Mouse (Mus musculus) urinary bladder, adult 2 months (tissue): ENCODE measurements around the gene Aagab. TPM values are rescaled to one million over a fixed set of nuclear protein-coding genes. Genes with fewer than 3 reads are reported as not detected.

Source experiments
- DNase-seq: peaks from one replicate; pipeline ENCODE4 v3.0.0; 2022; ENCODE audit warnings: low spot score
- polyA plus RNA-seq: library from polyadenylated mRNA; depleted of rRNA; stranded (reverse); fragments of >200 nt; gene quantifications from 2 replicates; pipeline ENCODE4 v1.2.3, GENCODE M21; 2012; rRNA removed

Aagab gene
- polyA plus RNA-seq, 1 experiment = 19.3 TPM

GRCm38 (mm10) chr9:63672797-63673493, 70.5 kb downstream of the Aagab start:
- no peak for DNase-seq

- DNase-seq = no peak
Observed at GRCm38 (mm10) chr9:63673494-63673805, 71.0 kb downstream of the Aagab start.

DNA sequence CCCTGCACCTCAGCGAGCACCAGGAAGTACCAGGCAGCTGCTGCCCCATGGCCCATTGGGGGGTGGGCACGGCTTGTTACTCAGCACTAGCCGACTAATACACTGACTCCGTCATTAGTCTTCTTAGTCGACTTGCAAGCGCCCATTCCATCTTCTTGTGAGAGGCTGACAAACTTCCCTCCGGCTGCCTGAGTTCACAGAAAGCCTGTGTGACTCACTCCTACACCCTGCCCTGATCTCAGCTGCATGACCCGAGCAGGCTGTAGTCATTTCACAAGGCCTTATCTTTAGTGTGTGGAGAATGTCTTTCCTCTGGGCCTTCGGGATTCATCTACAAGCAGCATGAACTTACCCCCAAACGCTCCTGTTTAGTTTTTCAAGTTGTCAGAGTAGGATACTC, 72.2 kb downstream of the Aagab start:
- DNase-seq = no peak

DNA sequence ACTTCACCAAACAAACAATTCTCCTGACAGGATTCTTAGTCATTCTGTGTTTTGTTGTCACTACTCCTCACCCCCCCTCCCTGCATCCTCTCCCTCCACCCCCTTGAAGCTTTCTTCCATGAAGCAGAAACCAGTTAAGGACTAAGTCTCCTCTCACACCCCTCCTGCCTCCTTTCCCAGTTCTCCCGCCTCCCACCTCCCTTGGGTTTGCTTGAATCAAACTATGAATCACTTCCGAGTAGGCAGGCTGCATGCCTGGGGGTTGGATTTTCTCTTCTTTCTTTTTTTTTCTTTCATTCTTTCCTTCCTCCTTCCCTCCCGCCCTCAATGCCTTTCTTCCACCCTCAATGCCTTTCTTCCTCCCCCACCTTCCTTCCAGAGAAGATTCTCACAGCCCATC, 75.2 kb downstream of the Aagab start:
- no peak for DNase-seq

DNA sequence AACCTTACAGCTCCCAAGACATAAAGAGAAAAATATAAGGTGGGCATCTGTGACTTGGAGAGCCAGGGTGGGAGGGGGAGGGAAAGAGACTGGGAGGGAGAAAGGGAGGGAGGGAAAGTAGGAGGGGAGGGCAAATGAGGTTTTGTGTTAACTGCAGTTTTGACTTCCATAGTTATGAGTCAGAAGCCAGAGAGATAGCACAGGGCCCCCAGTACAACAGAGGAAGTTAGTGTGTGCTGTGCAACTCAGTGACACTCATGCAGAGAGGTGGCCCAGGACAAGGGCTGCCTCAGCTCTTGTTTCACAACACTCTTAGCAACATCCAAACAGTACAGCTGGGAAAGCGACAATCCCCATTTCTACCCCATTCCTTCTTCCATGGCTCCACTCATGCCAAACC, 75.6 kb downstream of the Aagab start:
- DNase-seq = no peak

DNA sequence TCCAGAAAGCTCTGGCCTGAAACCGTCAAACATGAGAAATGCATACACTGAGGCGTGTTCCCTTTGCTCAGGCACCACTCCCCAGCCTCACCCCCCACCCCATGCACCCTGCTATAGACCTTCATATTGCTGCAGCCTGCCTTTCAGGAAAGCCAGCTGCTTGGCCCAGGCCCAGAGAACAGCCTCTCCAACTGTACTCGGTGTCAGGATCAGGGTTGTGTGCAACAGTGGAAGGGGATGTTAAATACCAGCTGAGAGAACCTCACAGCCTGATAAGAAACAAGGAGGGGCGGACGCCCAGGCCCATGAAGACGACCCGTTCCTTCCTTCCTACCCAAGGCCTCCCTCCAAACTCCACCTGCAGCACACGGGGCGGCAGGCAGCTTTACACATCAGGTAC, 79.8 kb downstream of the Aagab start:
- no peak for DNase-seq

DNA sequence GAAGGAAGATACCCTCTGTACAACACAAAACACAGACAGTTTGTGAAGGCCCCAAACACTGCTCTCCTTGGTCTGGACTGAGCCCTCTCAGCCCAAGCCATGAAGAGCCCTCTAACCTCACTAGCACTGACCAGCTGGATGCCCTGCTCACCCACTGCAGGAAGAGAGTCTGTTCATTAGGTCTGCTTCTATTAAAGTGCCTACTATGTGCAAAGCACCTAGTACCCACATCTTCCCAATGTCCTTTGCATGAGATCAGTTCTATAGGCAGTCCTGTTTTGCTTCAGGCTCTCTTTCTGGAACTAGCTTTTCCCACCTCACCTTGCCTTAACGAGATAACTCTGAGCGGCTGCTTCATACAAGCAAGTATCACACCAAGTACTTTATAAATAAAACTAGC, 80.5 kb downstream of the Aagab start:
- DNase-seq = no peak

DNA sequence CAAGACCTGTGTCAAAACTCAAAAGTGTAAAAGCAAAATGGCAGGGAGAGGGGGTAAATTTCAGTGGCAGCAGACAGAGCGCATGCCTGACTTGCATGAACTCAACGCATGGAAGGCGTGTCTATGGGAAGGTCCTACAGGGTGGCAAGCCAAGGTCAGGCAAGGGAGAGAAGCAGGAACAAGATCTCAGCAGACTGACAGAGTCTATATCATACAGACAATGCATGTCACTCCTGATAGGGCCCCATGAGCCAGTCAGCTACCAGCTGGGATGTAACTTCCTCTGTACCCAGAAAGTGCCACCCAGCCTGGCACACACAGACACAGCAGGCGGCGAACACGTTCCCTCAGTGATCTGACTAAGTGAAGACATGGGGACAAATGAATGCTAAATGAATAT, 81.8 kb downstream of the Aagab start:
- DNase-seq = no peak

DNA sequence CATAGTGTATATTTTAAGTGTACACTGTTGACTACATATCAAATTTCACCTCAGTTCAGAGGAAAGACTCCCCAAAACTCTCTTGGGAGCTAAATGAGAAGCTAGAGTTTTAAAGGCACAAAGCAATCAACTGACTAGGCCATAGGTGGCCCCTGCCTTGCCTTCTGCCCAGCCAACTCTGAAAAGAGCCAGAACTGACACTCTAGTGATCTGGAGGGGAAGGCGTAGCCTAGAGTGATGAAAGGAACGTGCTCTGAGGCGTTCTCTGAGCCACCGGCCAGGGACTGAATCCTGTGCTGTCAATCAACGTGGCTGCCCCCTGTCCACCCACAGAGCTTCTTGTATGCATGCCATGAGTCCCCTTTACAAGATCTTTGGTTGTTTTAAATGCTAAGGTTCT, 82.9 kb downstream of the Aagab start:
- no peak for DNase-seq

DNA sequence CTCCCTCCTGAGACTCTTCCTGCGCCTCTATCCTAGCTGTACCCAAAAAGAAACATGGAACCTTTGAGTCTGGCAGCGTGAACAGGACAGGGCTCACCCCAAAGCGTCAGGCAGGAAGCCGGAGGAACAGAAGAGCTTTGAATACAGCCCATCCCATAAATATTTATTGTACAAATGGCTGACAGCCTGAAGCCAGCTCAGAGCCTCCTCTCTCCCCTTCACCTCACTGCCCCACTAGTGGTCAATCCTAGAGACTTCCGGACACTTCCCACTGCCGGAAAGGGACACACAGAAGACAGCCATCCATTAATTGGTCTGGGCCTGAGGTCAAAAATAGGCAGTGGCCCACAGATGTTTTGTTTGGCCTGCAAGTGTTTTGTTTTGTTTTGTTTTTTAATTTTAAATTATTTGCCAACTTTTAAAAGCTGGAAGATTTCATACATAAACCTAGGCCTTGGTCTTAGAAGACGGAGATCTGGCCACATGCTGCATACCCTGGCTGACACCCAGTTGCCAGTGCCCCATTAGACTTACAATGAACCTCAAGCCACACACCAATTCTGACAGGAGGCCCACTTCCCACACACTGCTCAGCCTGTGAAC, 85.1 kb downstream of the Aagab start:
- no peak for DNase-seq

DNA sequence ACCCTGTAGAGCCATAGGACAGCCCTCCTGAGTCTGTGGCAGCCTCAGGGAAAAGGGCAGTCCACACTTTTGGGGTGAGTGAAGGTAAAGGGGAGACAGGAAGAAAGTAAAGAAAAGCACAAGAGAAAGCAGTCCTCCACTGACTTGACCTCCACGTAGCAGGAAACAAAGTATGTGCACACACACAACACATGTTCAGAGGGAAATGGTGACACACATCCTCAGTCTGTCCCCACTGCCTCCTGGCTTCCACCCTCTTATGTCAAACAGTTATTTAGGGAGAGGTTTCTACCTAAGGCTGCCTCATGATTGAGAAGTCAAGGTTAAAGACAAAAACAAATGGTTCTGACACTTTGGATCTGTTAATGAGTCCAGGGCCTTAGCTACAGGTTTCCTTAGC, 88.1 kb downstream of the Aagab start:
- no peak for DNase-seq

- no peak for DNase-seq
Observed at GRCm38 (mm10) chr9:63691960-63692359, 89.5 kb downstream of the Aagab start.

Other genes starting within 250 kb of the Aagab start
- 20.4 and 20.6 TPM in 2 replicates for gene Map2k5, start 224.8 kb upstream of the Aagab start, polyA plus RNA-seq
- 24.8 and 26.9 TPM in 2 replicates for gene 2300009A05Rik, start 203.4 kb upstream of the Aagab start, polyA plus RNA-seq
- 0.03 TPM in 1 of 2 replicates, not detected in the other for gene Iqch, start 167 bp upstream of the Aagab start, polyA plus RNA-seq
- gene Smad3, start 155.3 kb downstream of the Aagab start, polyA plus RNA-seq = 33.3 and 39.4 TPM in 2 replicates